Mouse (Mus musculus) cerebellum, adult 2 months (tissue): Measurements from ENCODE around the gene 1700017B05Rik.

Source experiments
- CTCF ChIP-seq: fragments of 200-500 bp; IDR thresholded peaks from 2 replicates; pipeline ENCODE4 v1.5.1; 2011; ENCODE audit warnings: low read depth, mild to moderate bottlenecking, control low read depth, low read length, moderate library complexity, borderline replicate concordance; ENCODE audit not compliant: insufficient read depth
- POLR2A ChIP-seq: fragments of 200-500 bp; IDR thresholded peaks from 2 replicates; pipeline ENCODE4 v1.6.1; 2011; ENCODE audit warnings: low read length, control low read depth, borderline replicate concordance; ENCODE audit not compliant: insufficient read depth

DNA sequence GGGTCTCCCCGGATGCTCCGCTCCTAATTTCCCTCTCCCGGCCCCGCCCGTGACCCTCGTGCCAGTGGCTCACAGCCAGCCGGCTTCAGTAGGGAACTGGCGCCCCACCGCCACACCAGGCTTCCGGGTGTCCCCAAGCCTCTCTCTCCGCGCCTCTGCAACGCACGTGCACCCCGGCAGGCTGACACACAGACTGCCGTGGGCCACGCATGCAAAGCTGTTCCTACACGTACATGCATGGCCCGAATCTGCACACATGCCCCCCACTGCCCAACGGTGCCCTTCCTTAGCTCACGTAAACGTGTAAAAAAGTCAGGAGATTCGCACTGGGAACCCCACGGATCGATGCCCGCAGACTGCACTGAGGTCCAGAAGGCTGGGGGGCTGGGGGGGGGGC lies 898 bp downstream of the 1700017B05Rik start:
- TF ChIP-seq POLR2A (no peak), CTCF (no peak)
